ENCODE assay signal across 13 mouse cellular contexts in the genomic region with DNA sequence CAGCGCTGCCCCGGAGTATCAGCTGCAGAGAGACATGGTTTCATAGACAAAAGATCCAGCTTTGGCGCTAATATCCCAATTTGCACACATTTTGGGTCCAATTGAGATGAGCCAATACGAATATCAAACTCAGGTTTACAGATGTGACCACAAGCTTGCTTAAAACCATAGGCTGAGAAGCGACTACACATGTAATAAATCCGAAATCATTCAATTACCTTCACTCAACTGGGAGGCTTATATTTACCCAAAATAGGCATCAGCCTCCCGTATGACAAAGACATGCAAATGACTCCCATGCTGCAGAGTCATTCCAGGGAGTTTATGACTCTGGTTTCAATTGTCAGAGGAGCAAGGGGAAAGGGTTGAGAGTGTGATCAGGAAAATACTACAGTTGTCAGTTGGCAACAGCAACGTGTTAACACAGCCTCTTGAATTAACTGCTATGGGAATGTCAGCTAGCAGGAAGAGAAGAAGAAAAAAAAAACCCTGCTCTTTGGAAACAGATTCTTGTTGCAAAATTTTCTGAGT.
DNase-seq lines count a peak whose midpoint lies in the region; ATAC-seq and TF ChIP-seq lines count a peak whose summit lies in the region.
"Had no signal": no experiment of that assay in that cellular context is flagged by ENCODE, and none has a peak within 500 bp of the region (broad histone marks: within the 10 kb centered on the region; RNA-seq: fewer than 3 reads in every experiment).

No protein-coding gene starts in this region.

- no peak overlapping the region for H3K9ac ChIP-seq in heart, postnatal 0 days (replicated peaks; ENCODE audit: low read depth, low read length)
- no peak overlapping the region for H3K9ac ChIP-seq in hindbrain, postnatal 0 days (replicated peaks; ENCODE audit: low read length)

- H3K4me2 ChIP-seq in heart, postnatal 0 days (ENCODE audit: low read depth, low read length), result no peak overlapping the region
- H3K4me2 ChIP-seq in hindbrain, postnatal 0 days (ENCODE audit: low read depth, low read length), result no peak overlapping the region
- H3K4me2 ChIP-seq: heart, embryonic 11.5 days; liver, embryonic 11.5 days had no signal

- H3K36me3 ChIP-seq in heart, postnatal 0 days (replicated peaks; ENCODE audit: control insufficient read depth, insufficient read depth, low read length), result no peaks in the 10 kb centered on the region
- no peaks in the 10 kb centered on the region for H3K36me3 ChIP-seq in hindbrain, postnatal 0 days (ENCODE audit: insufficient read depth, low read length)
- H3K36me3 ChIP-seq: G1E had no signal

- DNase-seq in heart, postnatal 0 days (ENCODE audit: low spot score), result peak; percentile 58
- DNase-seq in heart, adult 18-20 months, result no peak
- peak; percentile 27 for DNase-seq in lung, postnatal 10 days
- no peak for DNase-seq in lung, postnatal 4 days
- DNase-seq in hindbrain, postnatal 0 days (ENCODE audit: low spot score), result no peak
- DNase-seq in gastrocnemius, adult 2 months, result no peak
- DNase-seq in spleen, postnatal 4 days (ENCODE audit: low spot score in 2 of 2), result no peak
- DNase-seq: adrenal gland, postnatal 25 days; kidney, postnatal 36 days; thymus, adult 2 months had no signal

- intact Hi-C loops in gastrocnemius, adult 2 months (cut with DNase I), result no loop called here

- 69% methylated on average over 8 of the region's 8 CpGs for WGBS in heart, postnatal 0 days
- 48% methylated on average over 8 of the region's 8 CpGs for WGBS in hindbrain, postnatal 0 days

- no peak for TF ChIP-seq EP300 in heart, postnatal 0 days (IDR thresholded peaks at IDR 0.05; ENCODE audit: low read depth)

- TF ChIP-seq CTCF in heart, postnatal 0 days (IDR thresholded peaks at IDR 0.05; ENCODE audit: low read depth), result no peak
- no peak for TF ChIP-seq CTCF in hindbrain, postnatal 0 days (IDR thresholded peaks at IDR 0.05; ENCODE audit: low read depth)
- no peak for TF ChIP-seq CTCF in gastrocnemius, adult 2 months (IDR thresholded peaks at IDR 0.05)

- 0 out of 2 replicates have a peak overlapping the region, but pooled peaks have one; percentile 15 for H3K27ac ChIP-seq in heart, postnatal 0 days (ENCODE audit: low read depth)
- peak overlapping the region; percentile 26; the same call in 1 of the 2 replicates for H3K27ac ChIP-seq in hindbrain, postnatal 0 days
- H3K27ac ChIP-seq in gastrocnemius, adult 2 months, result no peak overlapping the region

- no peaks in the 10 kb centered on the region for H3K9me3 ChIP-seq in heart, postnatal 0 days (replicated peaks; ENCODE audit: control insufficient read depth, low read length)
- H3K9me3 ChIP-seq in hindbrain, postnatal 0 days (ENCODE audit: low read length), result no peaks in the 10 kb centered on the region
- H3K9me3 ChIP-seq: G1E had no signal

- ATAC-seq in heart, postnatal 0 days (ENCODE audit: insufficient read depth, low read depth), result no peak
- ATAC-seq in hindbrain, postnatal 0 days, result no peak

- H3K27me3 ChIP-seq in heart, postnatal 0 days (ENCODE audit: control insufficient read depth, insufficient read depth, low read length), result no peaks in the 10 kb centered on the region
- H3K27me3 ChIP-seq in hindbrain, postnatal 0 days (ENCODE audit: insufficient read depth, low read length), result no peaks in the 10 kb centered on the region

- H3K4me3 ChIP-seq in heart, postnatal 0 days (ENCODE audit: low read depth, low read length), result no peak overlapping the region
- no peak overlapping the region for H3K4me3 ChIP-seq in hindbrain, postnatal 0 days (ENCODE audit: low read length)
- H3K4me3 ChIP-seq in gastrocnemius, adult 2 months, result no peak overlapping the region

- peaks cover 21% of the 10 kb centered on the region for H3K4me1 ChIP-seq in heart, postnatal 0 days (ENCODE audit: control insufficient read depth, insufficient read depth)
- H3K4me1 ChIP-seq in hindbrain, postnatal 0 days (ENCODE audit: insufficient read depth, low read length), result peaks cover 7% of the 10 kb centered on the region

Comparison
In these comparisons a context has a peak if more than half of its experiments do, and no peak if none do; other contexts are left out.
1. DNase-seq: peak in heart, postnatal 0 days (single experiment) and lung, postnatal 10 days (single experiment); none in heart, adult 18-20 months (0 of 2), lung, postnatal 4 days (0 of 2), hindbrain, postnatal 0 days (single experiment), gastrocnemius, adult 2 months (single experiment) and spleen, postnatal 4 days (0 of 2).